Mouse (Mus musculus) inflammation-experienced regulatory T-cells, adult 6 months (primary cell): ENCODE measurements around the gene Olfr1402. TPM values are rescaled to one million over a fixed set of nuclear protein-coding genes. Genes with fewer than 3 reads are reported as not detected.

Experiments
- ATAC-seq: one replicate; pipeline ENCODE4 v1.8.0; 2017
- polyA plus RNA-seq, 3 experiments: library from polyadenylated mRNA; unstranded; fragments of 100-300 nt; shearing (Covaris generic); gene quantifications; one replicate each; pipeline ENCODE4 v1.2.1; 2017

Gene Olfr1402
- polyA plus RNA-seq = not detected

DNA sequence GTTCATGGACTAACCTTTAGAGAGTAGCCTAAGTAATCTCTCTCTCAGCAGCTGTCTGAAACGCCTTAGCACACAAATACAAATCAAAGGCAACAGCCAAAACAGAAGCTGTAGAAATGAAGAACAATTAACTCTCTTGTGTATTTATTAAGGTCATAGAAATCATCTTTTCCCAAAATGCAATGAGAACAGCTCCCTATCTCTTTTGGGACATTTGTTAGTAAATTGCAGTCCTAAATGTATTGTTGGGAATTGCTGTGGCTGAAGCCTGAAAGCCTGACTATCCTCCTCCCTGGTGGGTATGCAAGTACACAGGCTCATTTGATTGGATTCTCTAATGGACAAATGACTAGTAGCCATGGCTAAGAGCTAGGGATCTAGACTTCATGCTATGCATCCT lies at the start of gene Olfr1402:
Gene Olfr1402 (minus strand): TSS at position 101 of the 400 bp plus-strand sequence.
- ATAC-seq = no peak

DNA sequence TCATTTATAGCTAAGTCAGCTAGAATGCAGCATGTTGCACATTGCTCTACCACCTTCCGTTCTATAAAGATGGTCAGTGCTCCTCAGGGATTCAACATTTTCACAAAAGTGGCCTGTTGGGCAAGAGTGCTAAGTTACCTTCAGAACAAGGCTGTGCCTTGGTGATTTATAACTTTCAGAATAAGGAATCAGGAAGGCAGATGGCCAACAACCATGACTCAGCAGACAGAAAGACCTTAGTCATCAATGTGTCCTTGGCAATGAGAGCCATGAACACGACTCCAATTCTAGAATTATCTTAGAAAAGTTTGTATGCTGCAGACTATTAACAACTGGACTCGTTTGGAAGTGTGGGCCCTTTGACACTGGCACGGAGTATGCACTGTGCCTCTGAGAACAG lies 33.5 kb upstream of the Olfr1402 start:
- ATAC-seq = no peak

DNA sequence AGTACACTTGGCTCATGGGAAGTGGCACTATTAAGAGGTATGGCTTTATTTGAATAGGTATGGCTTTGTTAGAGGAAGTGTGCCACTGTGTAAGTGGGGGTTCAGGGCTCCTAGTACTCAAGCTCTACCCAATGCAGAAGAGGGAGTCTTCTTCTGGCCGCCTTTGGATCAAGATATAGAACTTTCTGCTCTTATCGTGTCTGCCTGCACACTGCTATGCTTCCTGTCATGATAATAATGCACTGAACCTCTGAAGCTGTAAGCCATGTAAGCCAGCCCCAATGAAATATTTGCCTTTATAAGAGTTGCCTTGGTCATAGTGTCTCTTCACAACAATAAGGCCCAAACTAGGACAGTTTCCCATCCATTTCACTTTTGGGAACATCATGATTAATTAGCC lies 16.8 kb upstream of the Olfr1402 start:
- no peak for ATAC-seq

DNA sequence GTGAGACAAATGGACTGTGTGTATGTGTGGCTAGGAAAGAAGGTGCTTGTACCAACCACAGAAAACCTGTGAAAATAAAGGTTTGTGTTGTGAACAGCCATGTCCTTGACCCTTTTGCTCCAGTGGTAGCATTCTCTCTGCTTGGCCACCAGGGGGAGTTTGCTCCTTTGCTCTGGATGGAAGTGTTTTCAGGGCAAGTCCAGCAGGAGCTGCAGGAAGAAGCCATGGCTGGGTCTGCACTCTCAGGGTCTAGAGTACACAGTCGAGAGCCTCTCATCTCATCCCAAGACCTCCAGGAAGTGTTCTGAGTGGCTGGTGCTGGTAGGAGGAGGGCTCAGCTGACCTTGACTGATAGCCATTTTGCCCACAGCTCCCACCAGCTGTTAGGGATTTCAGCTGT lies 27.5 kb downstream of the Olfr1402 start:
- ATAC-seq = no peak

DNA sequence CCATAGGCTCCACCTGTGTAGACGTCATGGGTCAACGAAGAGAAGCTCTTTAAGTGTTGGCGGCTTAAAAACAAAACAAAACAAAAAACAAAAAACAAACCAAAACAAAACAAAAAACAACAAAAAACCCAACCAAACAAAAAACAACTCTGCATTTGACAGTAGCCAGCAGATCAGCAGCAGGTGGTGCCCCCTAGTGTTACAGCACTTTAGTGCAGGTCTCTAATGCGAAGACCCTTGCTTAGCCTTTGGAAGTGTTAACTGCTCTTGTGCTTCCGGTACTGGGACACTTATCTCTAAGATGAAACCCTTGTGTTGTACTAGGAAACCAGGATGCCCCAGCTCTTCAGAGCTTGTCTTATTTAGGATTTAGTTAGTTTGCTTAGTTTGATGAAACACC lies 28.7 kb downstream of the Olfr1402 start:
- ATAC-seq = no peak

DNA sequence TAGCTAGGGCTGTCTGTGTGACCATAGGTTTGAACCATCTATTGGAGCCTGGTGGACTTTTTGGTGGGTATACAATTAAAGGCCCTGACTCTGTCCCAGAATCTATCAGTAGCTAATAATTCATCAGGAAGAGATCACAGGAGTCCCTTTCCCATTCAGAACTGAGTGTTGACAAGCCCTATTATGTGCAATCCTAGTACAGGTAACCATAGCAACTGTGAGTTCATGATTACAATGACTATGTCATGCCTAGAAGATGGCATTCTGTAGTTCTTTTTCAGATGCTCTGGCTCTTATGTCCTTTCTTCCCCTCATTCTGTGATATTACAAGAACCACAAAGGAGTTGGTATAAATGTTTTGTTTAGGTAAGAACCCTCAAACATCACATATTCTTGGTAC lies 51.4 kb downstream of the Olfr1402 start:
- ATAC-seq = no peak

DNA sequence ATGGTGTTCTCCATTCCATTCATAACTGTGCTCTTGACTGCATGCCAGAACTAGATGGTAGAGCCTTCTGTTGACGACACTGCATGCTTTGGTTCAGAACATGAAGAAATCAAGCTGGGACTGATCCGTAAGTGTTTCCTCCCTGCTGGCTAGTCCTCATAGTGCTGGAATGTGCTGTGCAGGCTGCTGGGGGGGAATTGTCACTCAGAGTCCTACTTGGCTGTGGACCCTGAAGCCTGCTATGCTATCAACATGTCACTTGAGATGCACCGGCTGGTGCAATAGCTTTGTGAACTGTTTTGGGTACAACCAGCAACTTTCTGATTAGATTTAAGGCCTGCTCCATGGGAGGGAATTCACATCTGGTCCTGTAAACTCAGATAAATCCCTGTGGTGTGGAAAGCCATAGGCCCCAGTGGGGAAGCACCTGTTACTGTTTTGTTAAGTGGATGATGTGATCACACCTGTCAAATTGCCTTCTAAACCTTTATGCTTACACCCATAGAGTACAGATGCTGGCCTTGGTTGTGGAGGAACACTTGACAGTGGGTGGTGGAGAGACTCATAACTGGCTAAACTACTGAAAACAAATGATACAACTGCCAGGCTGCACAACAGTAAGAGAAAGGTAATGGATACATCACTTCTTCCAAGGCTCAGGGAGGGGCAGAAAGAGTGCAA lies 58.3 kb downstream of the Olfr1402 start:
- no peak for ATAC-seq

DNA sequence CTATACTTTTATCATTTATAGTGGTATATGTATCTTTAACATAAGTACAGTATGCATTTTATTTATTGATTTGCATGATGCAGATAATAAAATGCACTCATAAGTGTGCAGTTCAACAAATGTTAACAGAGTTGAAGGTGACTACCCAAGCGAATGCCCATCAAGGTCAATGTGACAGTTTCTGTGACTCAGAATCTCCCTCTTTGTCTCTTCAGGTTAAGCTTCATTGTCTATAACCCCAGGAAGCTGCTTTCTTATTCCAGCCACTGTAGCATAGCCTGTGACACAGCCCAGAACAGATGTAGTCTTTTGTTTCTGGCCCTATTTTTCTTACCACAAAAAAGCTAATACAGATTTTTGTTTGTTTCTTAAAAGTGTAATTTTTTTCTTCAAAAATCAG lies 63.4 kb downstream of the Olfr1402 start:
- ATAC-seq = no peak

Other genes starting within 250 kb of the Olfr1402 start
- gene Bcl9, start 124.1 kb downstream of the Olfr1402 start, polyA plus RNA-seq = 1 to 10 TPM; 1.1 to 6.1 (median 4.0) TPM
- 10 to 100 TPM; 18.5 to 34.9 (median 25.4) TPM for gene Chd1l, start 188.2 kb upstream of the Olfr1402 start, polyA plus RNA-seq
- gene Fmo5, start 206.8 kb upstream of the Olfr1402 start, polyA plus RNA-seq = 10 to 100 TPM in 2 of 3 experiments, 1 to 10 TPM in 1; 6.1 to 10.6 (median 10.2) TPM
- 1 to 10 TPM; 1.6 to 3.5 (median 2.4) TPM for gene Prkab2, start 236.2 kb upstream of the Olfr1402 start, polyA plus RNA-seq